Mouse (Mus musculus) brain, embryonic 18.5 days (tissue): ENCODE results near the gene Zfp184.
"Not testable (repeated sequence)": the region's sequence is repeated elsewhere in the genome, so short reads cannot be mapped to it uniquely, and the experiment has no call there.

Experiments
- DNase-seq: peaks from one replicate; pipeline ENCODE4 v3.0.0-alpha.2; 2012; ENCODE audit warnings: low read depth, low spot score

The Zfp184 gene

GRCm38 (mm10) chr13:21944926-21945740 is at the start of gene Zfp184:
Zfp184 (plus strand) TSS chr13:21945094.
- peak; percentile 92 for DNase-seq

GRCm38 (mm10) chr13:21896549-21897244 is 48.2 kb upstream of the Zfp184 start:
- DNase-seq: peak; percentile 87

- no peak for DNase-seq
Measured at GRCm38 (mm10) chr13:21897245-21897634, 47.7 kb upstream of the Zfp184 start.

GRCm38 (mm10) chr13:21900870-21901565 is 43.9 kb upstream of the Zfp184 start:
- DNase-seq: not testable (repeated sequence)

GRCm38 (mm10) chr13:21903500-21903899 is 41.4 kb upstream of the Zfp184 start:
- DNase-seq: no peak

- DNase-seq: not testable (repeated sequence)
Measured at GRCm38 (mm10) chr13:21904090-21904489, 40.8 kb upstream of the Zfp184 start.

GRCm38 (mm10) chr13:21906301-21906700 is 38.6 kb upstream of the Zfp184 start:
- DNase-seq: no peak

- no peak for DNase-seq
Measured at GRCm38 (mm10) chr13:21906946-21907806, 37.7 kb upstream of the Zfp184 start.

GRCm38 (mm10) chr13:21907807-21908155 is 37.1 kb upstream of the Zfp184 start:
- DNase-seq: not testable (repeated sequence)

- DNase-seq: no peak
Measured at GRCm38 (mm10) chr13:21910735-21911134, 34.2 kb upstream of the Zfp184 start.

GRCm38 (mm10) chr13:21911147-21911546 is 33.7 kb upstream of the Zfp184 start:
- no peak for DNase-seq

GRCm38 (mm10) chr13:21913854-21914253 is 31.0 kb upstream of the Zfp184 start:
- DNase-seq: no peak

- DNase-seq: no peak
Measured at GRCm38 (mm10) chr13:21914599-21914998, 30.3 kb upstream of the Zfp184 start.

- no peak for DNase-seq
Measured at GRCm38 (mm10) chr13:21915487-21915886, 29.4 kb upstream of the Zfp184 start.

- DNase-seq: no peak
Measured at GRCm38 (mm10) chr13:21916056-21916455, 28.8 kb upstream of the Zfp184 start.

- DNase-seq: no peak
Measured at GRCm38 (mm10) chr13:21917040-21917439, 27.9 kb upstream of the Zfp184 start.

GRCm38 (mm10) chr13:21917480-21917879 is 27.4 kb upstream of the Zfp184 start:
- DNase-seq: no peak

GRCm38 (mm10) chr13:21917992-21918391 is 26.9 kb upstream of the Zfp184 start:
- DNase-seq: no peak

- no peak for DNase-seq
Measured at GRCm38 (mm10) chr13:21918570-21919419, 26.1 kb upstream of the Zfp184 start.

GRCm38 (mm10) chr13:21919836-21920431 is 25.0 kb upstream of the Zfp184 start:
- no peak for DNase-seq
